Mouse (Mus musculus) monocyte, adult 2 months (primary cell): Measurements from ENCODE around the gene Kcnma1.

Experiments
- DNase-seq, 2 experiments: peaks; one replicate each; pipeline ENCODE4 v3.0.0; 2022; ENCODE audit warnings: low spot score in 2 of 2, low read depth in 1 of 2

Gene Kcnma1

GRCm38 (mm10) chr14:23618081-23618480, 396.2 kb downstream of the Kcnma1 start:
- DNase-seq, result no peak

- DNase-seq, result no peak
Measured at GRCm38 (mm10) chr14:23610054-23610453, 404.2 kb downstream of the Kcnma1 start.

- DNase-seq, result no peak
Measured at GRCm38 (mm10) chr14:23605740-23606139, 408.6 kb downstream of the Kcnma1 start.

GRCm38 (mm10) chr14:23602937-23603336, 411.4 kb downstream of the Kcnma1 start:
- no peak for DNase-seq

- DNase-seq, result no peak
Measured at GRCm38 (mm10) chr14:23602054-23602453, 412.2 kb downstream of the Kcnma1 start.

GRCm38 (mm10) chr14:23594629-23595028, 419.7 kb downstream of the Kcnma1 start:
- DNase-seq, result no peak

- no peak for DNase-seq
Measured at GRCm38 (mm10) chr14:23592826-23593447, 421.4 kb downstream of the Kcnma1 start.

GRCm38 (mm10) chr14:23589744-23590481, 424.4 kb downstream of the Kcnma1 start:
- no peak for DNase-seq

- DNase-seq, result no peak
Measured at GRCm38 (mm10) chr14:23587451-23587850, 426.8 kb downstream of the Kcnma1 start.

- DNase-seq, result no peak
Measured at GRCm38 (mm10) chr14:23583235-23583634, 431.1 kb downstream of the Kcnma1 start.

GRCm38 (mm10) chr14:23581282-23581681, 433.0 kb downstream of the Kcnma1 start:
- DNase-seq, result no peak

- no peak for DNase-seq
Measured at GRCm38 (mm10) chr14:23575951-23576350, 438.3 kb downstream of the Kcnma1 start.

- no peak for DNase-seq
Measured at GRCm38 (mm10) chr14:23574136-23574535, 440.2 kb downstream of the Kcnma1 start.

- no peak for DNase-seq
Measured at GRCm38 (mm10) chr14:23573385-23573784, 440.9 kb downstream of the Kcnma1 start.

GRCm38 (mm10) chr14:23572778-23573177, 441.5 kb downstream of the Kcnma1 start:
- no peak for DNase-seq

- no peak for DNase-seq
Measured at GRCm38 (mm10) chr14:23570251-23570650, 444.0 kb downstream of the Kcnma1 start.

- no peak for DNase-seq
Measured at GRCm38 (mm10) chr14:23565931-23566330, 448.4 kb downstream of the Kcnma1 start.

- no peak for DNase-seq
Measured at GRCm38 (mm10) chr14:23564474-23564873, 449.8 kb downstream of the Kcnma1 start.

- DNase-seq, result no peak
Measured at GRCm38 (mm10) chr14:23563180-23563579, 451.1 kb downstream of the Kcnma1 start.

GRCm38 (mm10) chr14:23555647-23556046, 458.6 kb downstream of the Kcnma1 start:
- DNase-seq, result no peak

- DNase-seq, result no peak
Measured at GRCm38 (mm10) chr14:23552252-23552974, 461.9 kb downstream of the Kcnma1 start.

GRCm38 (mm10) chr14:23550467-23550866, 463.8 kb downstream of the Kcnma1 start:
- no peak for DNase-seq
